Mouse (Mus musculus) thymus, postnatal 0 days (tissue): Measurements from ENCODE around the gene Btnl2. TPM values are rescaled to one million over a fixed set of nuclear protein-coding genes. Genes with fewer than 3 reads are reported as not detected.

Experiments
- DNase-seq: peaks from one replicate; pipeline ENCODE4 v3.0.0-alpha.2; 2015; ENCODE audit warnings: low spot score
- polyA plus RNA-seq: library from polyadenylated mRNA; unstranded; fragments of >200 nt; fragmentation: Nextera tagmentation; extraction: Ambion mirVana; gene quantifications from 2 replicates; pipeline ENCODE4 v1.2.1, GENCODE M21; 2015

Btnl2 gene
- polyA plus RNA-seq, 1 experiment from 2014 or later, result 0.27 TPM

- peak; percentile 69 for DNase-seq
These were observed 44.2 kb downstream of the Btnl2 start, which contains the start of gene BC051142 for GRCm38 (mm10) chr17:34398711-34399393. Gene BC051142 (plus strand): TSS chr17:34398820.

- DNase-seq, result no peak
These were observed 44.7 kb downstream of the Btnl2 start for GRCm38 (mm10) chr17:34399394-34399715.

GRCm38 (mm10) chr17:34411117-34411516, 56.5 kb downstream of the Btnl2 start:
- peak; percentile 74 for DNase-seq

Other genes starting within 250 kb of the Btnl2 start
- 113 and 114 TPM in 2 replicates for gene H2-DMa, start 235.3 kb upstream of the Btnl2 start, polyA plus RNA-seq
- 98.3 and 107 TPM in 2 replicates for gene Brd2, start 232.2 kb upstream of the Btnl2 start, polyA plus RNA-seq
- 57.8 and 62.9 TPM in 2 replicates for gene H2-DMb2, start 211.5 kb upstream of the Btnl2 start, polyA plus RNA-seq
- 39.8 and 42.2 TPM in 2 replicates for gene H2-DMb1, start 201.8 kb upstream of the Btnl2 start, polyA plus RNA-seq
- 81.6 and 87.3 TPM in 2 replicates for gene Tap1, start 167.3 kb upstream of the Btnl2 start, polyA plus RNA-seq
- gene Psmb9, start 167.1 kb upstream of the Btnl2 start, polyA plus RNA-seq, result 251 and 261 TPM in 2 replicates
- gene Psmb8, start 157.1 kb upstream of the Btnl2 start, polyA plus RNA-seq, result 875 and 899 TPM in 2 replicates
- 140 and 153 TPM in 2 replicates for gene Tap2, start 151.3 kb upstream of the Btnl2 start, polyA plus RNA-seq
- gene H2-Ob, start 115.9 kb upstream of the Btnl2 start, polyA plus RNA-seq, result 2.6 and 2.8 TPM in 2 replicates
- 1,510 and 1,544 TPM in 2 replicates for gene H2-Ab1, start 97.1 kb upstream of the Btnl2 start, polyA plus RNA-seq
- gene H2-Aa, start 67.0 kb upstream of the Btnl2 start, polyA plus RNA-seq, result 991 and 995 TPM in 2 replicates
- 574 and 589 TPM in 2 replicates for gene H2-Eb1, start 49.0 kb upstream of the Btnl2 start, polyA plus RNA-seq
- gene H2-Eb2, start 29.2 kb upstream of the Btnl2 start, polyA plus RNA-seq, result 2.3 and 3.1 TPM in 2 replicates
- gene Btnl1, start 22.3 kb downstream of the Btnl2 start, polyA plus RNA-seq, result 0.27 and 0.29 TPM in 2 replicates
- gene BC051142, start 44.0 kb downstream of the Btnl2 start, polyA plus RNA-seq, result 0.71 and 0.94 TPM in 2 replicates
- gene Btnl4, start 122.5 kb downstream of the Btnl2 start, polyA plus RNA-seq, result 0.09 and 0.13 TPM in 2 replicates
- gene Btnl6, start 162.5 kb downstream of the Btnl2 start, polyA plus RNA-seq, result 0.12 and 0.20 TPM in 2 replicates
- gene Notch4, start 209.4 kb downstream of the Btnl2 start, polyA plus RNA-seq, result 1.4 and 2.0 TPM in 2 replicates
- gene Gpsm3, start 235.0 kb downstream of the Btnl2 start, polyA plus RNA-seq, result 228 and 241 TPM in 2 replicates
- gene Pbx2, start 236.4 kb downstream of the Btnl2 start, polyA plus RNA-seq, result 10.4 and 13.3 TPM in 2 replicates
- 2.5 and 4.0 TPM in 2 replicates for gene Ager, start 243.0 kb downstream of the Btnl2 start, polyA plus RNA-seq
- 135 and 144 TPM in 2 replicates for gene Rnf5, start 248.9 kb downstream of the Btnl2 start, polyA plus RNA-seq
- gene Agpat1, start 249.4 kb downstream of the Btnl2 start, polyA plus RNA-seq, result 37.5 and 44.9 TPM in 2 replicates